ENCODE assay signal across 23 mouse cellular contexts in the genomic region with DNA sequence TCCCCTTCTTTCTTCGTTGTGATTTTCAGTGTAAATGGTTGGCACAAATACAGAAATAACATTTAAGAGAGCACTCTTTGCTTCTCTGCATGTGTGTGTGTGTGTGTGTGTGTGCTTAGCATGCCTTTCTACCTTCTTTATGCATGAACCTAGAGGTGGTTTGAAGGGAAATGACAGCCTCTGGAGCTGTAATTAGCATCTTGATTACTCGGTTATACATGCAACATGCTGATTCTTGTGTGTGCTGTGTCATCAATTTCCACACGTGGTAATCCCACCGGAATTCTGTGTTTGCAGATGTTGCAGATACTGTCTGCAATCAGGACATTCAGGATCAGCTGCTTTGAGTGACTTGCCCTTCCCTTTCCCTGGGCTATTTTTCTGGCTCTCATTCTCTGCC. TPM values are rescaled to one million over a fixed set of nuclear protein-coding genes. Genes with fewer than 3 reads are reported as not detected.
DNase-seq lines count a peak whose midpoint lies in the region; ATAC-seq and TF ChIP-seq lines count a peak whose summit lies in the region.
"Had no signal": no experiment of that assay in that cellular context is flagged by ENCODE, and none has a peak within 500 bp of the region (broad histone marks: within the 10 kb centered on the region; RNA-seq: fewer than 3 reads in every experiment).

No protein-coding gene starts in this region.

- ATAC-seq in embryonic facial prominence, embryonic 14.5 days (ENCODE audit: low read depth): no peak
- ATAC-seq in hindbrain, embryonic 14.5 days (ENCODE audit: low FRiP score): peak; percentile 38; the same call in 1 of the 2 replicates
- no peak for ATAC-seq in hindbrain, postnatal 0 days
- peak; percentile 43; the same call in 1 of the 2 replicates for ATAC-seq in midbrain, embryonic 15.5 days (replicated peaks)
- ATAC-seq in midbrain, embryonic 11.5 days (ENCODE audit: low FRiP score): no peak
- peak; percentile 31; the same call in 1 of the 2 replicates for ATAC-seq in neural tube, embryonic 15.5 days (ENCODE audit: low FRiP score)
- ATAC-seq: CD4-positive, CD25-positive, alpha-beta regulatory T cell, adult 4 months; intestine, embryonic 15.5 days had no signal

- WGBS in embryonic facial prominence, embryonic 14.5 days: 53% methylated on average over 4 of the region's 4 CpGs
- WGBS in embryonic facial prominence, embryonic 10.5 days: 69% methylated on average over 4 of the region's 4 CpGs
- WGBS in hindbrain, embryonic 14.5 days: 54% methylated on average over 4 of the region's 4 CpGs
- 48% methylated on average over 4 of the region's 4 CpGs for WGBS in hindbrain, postnatal 0 days
- 44% methylated on average over 4 of the region's 4 CpGs for WGBS in midbrain, embryonic 15.5 days
- 75% methylated on average over 4 of the region's 4 CpGs for WGBS in midbrain, embryonic 11.5 days
- WGBS in neural tube, embryonic 15.5 days: 61% methylated on average over 4 of the region's 4 CpGs

- H3K4me2 ChIP-seq in embryonic facial prominence, embryonic 14.5 days (ENCODE audit: low read depth, low read length): no peak overlapping the region
- no peak overlapping the region for H3K4me2 ChIP-seq in hindbrain, embryonic 14.5 days (replicated peaks)
- no peak overlapping the region for H3K4me2 ChIP-seq in hindbrain, postnatal 0 days (ENCODE audit: low read depth, low read length)
- no peak overlapping the region for H3K4me2 ChIP-seq in midbrain, embryonic 15.5 days
- no peak overlapping the region for H3K4me2 ChIP-seq in midbrain, embryonic 11.5 days
- H3K4me2 ChIP-seq in neural tube, embryonic 15.5 days: no peak overlapping the region
- H3K4me2 ChIP-seq: embryonic facial prominence, embryonic 15.5 days; heart, embryonic 12.5 days; intestine, embryonic 15.5 days had no signal

- no peak overlapping the region for H3K9ac ChIP-seq in embryonic facial prominence, embryonic 14.5 days (ENCODE audit: low read depth, low read length)
- no peak overlapping the region for H3K9ac ChIP-seq in hindbrain, embryonic 14.5 days
- H3K9ac ChIP-seq in hindbrain, postnatal 0 days (replicated peaks; ENCODE audit: low read length): no peak overlapping the region
- no peak overlapping the region for H3K9ac ChIP-seq in midbrain, embryonic 15.5 days
- no peak overlapping the region for H3K9ac ChIP-seq in midbrain, embryonic 11.5 days (ENCODE audit: low read length)
- no peak overlapping the region for H3K9ac ChIP-seq in neural tube, embryonic 15.5 days (replicated peaks)
- H3K9ac ChIP-seq: embryonic facial prominence, embryonic 15.5 days; heart, embryonic 12.5 days; intestine, embryonic 15.5 days had no signal

- H3K36me3 ChIP-seq in embryonic facial prominence, embryonic 14.5 days (ENCODE audit: control insufficient read depth, insufficient read depth, low read length): no peaks in the 10 kb centered on the region
- no peaks in the 10 kb centered on the region for H3K36me3 ChIP-seq in embryonic facial prominence, embryonic 10.5 days (replicated peaks)
- no peaks in the 10 kb centered on the region for H3K36me3 ChIP-seq in hindbrain, embryonic 14.5 days (replicated peaks; ENCODE audit: control insufficient read depth, insufficient read depth)
- no peaks in the 10 kb centered on the region for H3K36me3 ChIP-seq in hindbrain, postnatal 0 days (ENCODE audit: insufficient read depth, low read length)
- no peaks in the 10 kb centered on the region for H3K36me3 ChIP-seq in midbrain, embryonic 15.5 days (replicated peaks)
- no peaks in the 10 kb centered on the region for H3K36me3 ChIP-seq in midbrain, embryonic 11.5 days (ENCODE audit: control insufficient read depth, insufficient read depth, low read length)
- no peaks in the 10 kb centered on the region for H3K36me3 ChIP-seq in neural tube, embryonic 15.5 days
- H3K36me3 ChIP-seq: embryonic facial prominence, embryonic 15.5 days; G1E; heart, embryonic 12.5 days; hindbrain, embryonic 10.5 days; intestine, embryonic 15.5 days had no signal

- peak; percentile 14 for DNase-seq in embryonic facial prominence, embryonic 14.5 days (ENCODE audit: low spot score)
- no peak for DNase-seq in embryonic facial prominence, embryonic 10.5 days (ENCODE audit: low spot score)
- no peak for DNase-seq in hindbrain, embryonic 14.5 days (ENCODE audit: low spot score)
- no peak for DNase-seq in hindbrain, postnatal 0 days (ENCODE audit: low spot score)
- DNase-seq in midbrain, embryonic 11.5 days (ENCODE audit: low spot score, missing footprints): no peak
- no peak for DNase-seq in embryo, embryonic 9.5 days (ENCODE audit: extremely low spot score)
- DNase-seq: adrenal gland, adult 8-10 months; adrenal gland, postnatal 36 days; B cell, adult 2 months; cerebellum, adult 11 months; cerebellum, adult 8-10 months; cerebellum, postnatal 14 days; gastrocnemius, adult 2 months; gastrocnemius, postnatal 25 days had no signal

- no peak for TF ChIP-seq CTCF in hindbrain, postnatal 0 days (IDR thresholded peaks at IDR 0.05; ENCODE audit: low read depth)

- no peaks in the 10 kb centered on the region for H3K27me3 ChIP-seq in embryonic facial prominence, embryonic 14.5 days (replicated peaks; ENCODE audit: control insufficient read depth, insufficient read depth, low read length)
- no peaks in the 10 kb centered on the region for H3K27me3 ChIP-seq in embryonic facial prominence, embryonic 10.5 days (replicated peaks; ENCODE audit: low read depth, poor library complexity, severe bottlenecking)
- H3K27me3 ChIP-seq in hindbrain, embryonic 14.5 days (ENCODE audit: control insufficient read depth, insufficient read depth, low read length): no peaks in the 10 kb centered on the region
- no peaks in the 10 kb centered on the region for H3K27me3 ChIP-seq in hindbrain, postnatal 0 days (ENCODE audit: insufficient read depth, low read length)
- no peaks in the 10 kb centered on the region for H3K27me3 ChIP-seq in midbrain, embryonic 15.5 days (replicated peaks)
- H3K27me3 ChIP-seq in midbrain, embryonic 11.5 days (ENCODE audit: control insufficient read depth, insufficient read depth, low read length): no peaks in the 10 kb centered on the region
- no peaks in the 10 kb centered on the region for H3K27me3 ChIP-seq in neural tube, embryonic 15.5 days (replicated peaks)
- H3K27me3 ChIP-seq: embryonic facial prominence, embryonic 15.5 days; heart, embryonic 12.5 days; intestine, embryonic 15.5 days had no signal

- no peaks in the 10 kb centered on the region for H3K4me1 ChIP-seq in embryonic facial prominence, embryonic 14.5 days (ENCODE audit: control insufficient read depth, insufficient read depth, low read length)
- H3K4me1 ChIP-seq in embryonic facial prominence, embryonic 10.5 days: no peaks in the 10 kb centered on the region
- H3K4me1 ChIP-seq in hindbrain, embryonic 14.5 days (replicated peaks; ENCODE audit: control insufficient read depth, insufficient read depth, low read length): no peaks in the 10 kb centered on the region
- no peaks in the 10 kb centered on the region for H3K4me1 ChIP-seq in hindbrain, postnatal 0 days (ENCODE audit: insufficient read depth, low read length)
- peaks cover 13% of the 10 kb centered on the region for H3K4me1 ChIP-seq in midbrain, embryonic 15.5 days
- no peaks in the 10 kb centered on the region for H3K4me1 ChIP-seq in midbrain, embryonic 11.5 days (ENCODE audit: control insufficient read depth, insufficient read depth, low read length)
- H3K4me1 ChIP-seq in neural tube, embryonic 15.5 days: 0 out of 2 replicates have a peak, but pooled peaks cover 4% of the 10 kb centered on the region
- H3K4me1 ChIP-seq: embryonic facial prominence, embryonic 15.5 days; hindbrain, embryonic 10.5 days; intestine, embryonic 15.5 days had no signal

- H3K4me3 ChIP-seq in embryonic facial prominence, embryonic 14.5 days (ENCODE audit: low read depth, low read length): no peak overlapping the region
- no peak overlapping the region for H3K4me3 ChIP-seq in embryonic facial prominence, embryonic 10.5 days
- H3K4me3 ChIP-seq in hindbrain, embryonic 14.5 days (replicated peaks; ENCODE audit: low read length): no peak overlapping the region
- no peak overlapping the region for H3K4me3 ChIP-seq in hindbrain, postnatal 0 days (ENCODE audit: low read length)
- no peak overlapping the region for H3K4me3 ChIP-seq in midbrain, embryonic 15.5 days
- no peak overlapping the region for H3K4me3 ChIP-seq in midbrain, embryonic 11.5 days (ENCODE audit: low read depth, low read length)
- H3K4me3 ChIP-seq in neural tube, embryonic 15.5 days (replicated peaks): no peak overlapping the region
- H3K4me3 ChIP-seq: embryonic facial prominence, embryonic 15.5 days; erythroblast, embryonic 14.5 days; gastrocnemius, adult 2 months; heart, embryonic 12.5 days; hindbrain, embryonic 10.5 days; intestine, embryonic 15.5 days had no signal

- H3K9me3 ChIP-seq in embryonic facial prominence, embryonic 14.5 days (ENCODE audit: control insufficient read depth, low read length): no peaks in the 10 kb centered on the region
- no peaks in the 10 kb centered on the region for H3K9me3 ChIP-seq in embryonic facial prominence, embryonic 10.5 days
- H3K9me3 ChIP-seq in hindbrain, embryonic 14.5 days (ENCODE audit: control insufficient read depth, low read length): no peaks in the 10 kb centered on the region
- no peaks in the 10 kb centered on the region for H3K9me3 ChIP-seq in hindbrain, postnatal 0 days (ENCODE audit: low read length)
- H3K9me3 ChIP-seq in midbrain, embryonic 15.5 days: no peaks in the 10 kb centered on the region
- H3K9me3 ChIP-seq in midbrain, embryonic 11.5 days (ENCODE audit: control insufficient read depth, low read length): no peaks in the 10 kb centered on the region
- no peaks in the 10 kb centered on the region for H3K9me3 ChIP-seq in neural tube, embryonic 15.5 days (replicated peaks)
- H3K9me3 ChIP-seq: embryonic facial prominence, embryonic 15.5 days; G1E; heart, embryonic 12.5 days; hindbrain, embryonic 10.5 days; intestine, embryonic 15.5 days had no signal

- no peak overlapping the region for H3K27ac ChIP-seq in embryonic facial prominence, embryonic 14.5 days (replicated peaks; ENCODE audit: low read depth, low read length)
- no peak overlapping the region for H3K27ac ChIP-seq in embryonic facial prominence, embryonic 10.5 days (replicated peaks)
- H3K27ac ChIP-seq in hindbrain, embryonic 14.5 days: no peak overlapping the region
- H3K27ac ChIP-seq in hindbrain, postnatal 0 days: no peak overlapping the region
- no peak overlapping the region for H3K27ac ChIP-seq in midbrain, embryonic 15.5 days
- H3K27ac ChIP-seq in midbrain, embryonic 11.5 days (ENCODE audit: low read depth, low read length): no peak overlapping the region
- H3K27ac ChIP-seq in neural tube, embryonic 15.5 days (replicated peaks): no peak overlapping the region
- H3K27ac ChIP-seq: embryonic facial prominence, embryonic 15.5 days; gastrocnemius, adult 2 months; hindbrain, embryonic 10.5 days; intestine, embryonic 15.5 days had no signal

RNA-seq across cellular contexts. Expression of gene Kcna3, which starts 51.7 kb away (rescaled TPM):
- polyA plus RNA-seq in embryonic facial prominence, embryonic 14.5 days (2014; fragmentation: Nextera tagmentation; extraction: Ambion mirVana): 1.0 and 1.2 TPM in 2 replicates
- 2.1 and 2.3 TPM in 2 replicates for polyA plus RNA-seq in embryonic facial prominence, embryonic 10.5 days (2016; fragmentation: Nextera tagmentation; extraction: Ambion mirVana)
- 10.9 and 14.8 TPM in 2 replicates for polyA plus RNA-seq in hindbrain, embryonic 14.5 days (2014; fragmentation: Nextera tagmentation; extraction: Ambion mirVana)
- 52.0 and 53.9 TPM in 2 replicates for total RNA-seq in hindbrain, postnatal 0 days (2014; rRNA removed)
- polyA plus RNA-seq in hindbrain, postnatal 0 days (2015; fragmentation: Nextera tagmentation; extraction: Ambion mirVana): 9.2 and 11.3 TPM in 2 replicates
- 18.8 and 22.1 TPM in 2 replicates for polyA plus RNA-seq in midbrain, embryonic 15.5 days (2015; fragmentation: Nextera tagmentation; extraction: Ambion mirVana)
- polyA plus RNA-seq in midbrain, embryonic 11.5 days (2014; fragmentation: Nextera tagmentation; extraction: Ambion mirVana): 4.1 and 4.6 TPM in 2 replicates
- 7.9 and 9.2 TPM in 2 replicates for polyA plus RNA-seq in neural tube, embryonic 15.5 days (2015; fragmentation: Nextera tagmentation; extraction: Ambion mirVana)
- total RNA-seq: G1E; gastrocnemius, adult 2 months; gastrocnemius, postnatal 25 days had no signal
- polyA plus RNA-seq: erythroblast, embryonic 14.5 days; G1E had no signal

Comparison
In these comparisons a context has a peak if more than half of its experiments do, and no peak if none do; other contexts are left out.
1. ATAC-seq: peak in hindbrain, embryonic 14.5 days (single experiment), midbrain, embryonic 15.5 days (single experiment) and neural tube, embryonic 15.5 days (single experiment); none in embryonic facial prominence, embryonic 14.5 days (single experiment), hindbrain, postnatal 0 days (single experiment) and midbrain, embryonic 11.5 days (single experiment).